Mouse (Mus musculus) neural tube, embryonic 13.5 days (tissue): ENCODE data around the gene Ube2q1. TPM values are rescaled to one million over a fixed set of nuclear protein-coding genes. Genes with fewer than 3 reads are reported as not detected.

ENCODE experiments used
- ATAC-seq: fragments of 200-750 bp; cut with Nextera tagmentation; 2 replicates; pipeline ENCODE4 v1.8.0; 2017; ENCODE audit warnings: low read depth, mild to moderate bottlenecking, moderate TSS enrichment, moderate library complexity
- H3K27ac ChIP-seq: fragments of 300-500 bp; sonication (generic); replicated peaks from 2 replicates; pipeline ENCODE4 v1.5.1; 2015; ENCODE audit warnings: moderate library complexity, mild to moderate bottlenecking, inconsistent platforms
- H3K27me3 ChIP-seq: fragments of 300-500 bp; sonication (generic); 2 replicates; pipeline ENCODE4 v1.6.1; 2015; ENCODE audit warnings: mild to moderate bottlenecking, inconsistent platforms
- H3K36me3 ChIP-seq: fragments of 300-500 bp; sonication (generic); 2 replicates; pipeline ENCODE4 v1.6.1; 2015; ENCODE audit warnings: mild to moderate bottlenecking, inconsistent platforms
- H3K4me1 ChIP-seq: fragments of 300-500 bp; sonication (generic); replicated peaks from 2 replicates; pipeline ENCODE4 v1.6.1; 2015; ENCODE audit warnings: inconsistent platforms
- H3K4me2 ChIP-seq: fragments of 300-500 bp; sonication (generic); 2 replicates; pipeline ENCODE4 v1.6.1; 2015; ENCODE audit warnings: inconsistent platforms, mild to moderate bottlenecking, moderate library complexity
- H3K4me3 ChIP-seq: fragments of 300-500 bp; sonication (generic); 2 replicates; pipeline ENCODE4 v1.5.1; 2015; ENCODE audit warnings: mild to moderate bottlenecking, inconsistent platforms
- H3K9ac ChIP-seq: fragments of 300-500 bp; sonication (generic); 2 replicates; pipeline ENCODE4 v1.6.1; 2015; ENCODE audit warnings: moderate library complexity, mild to moderate bottlenecking, inconsistent platforms
- H3K9me3 ChIP-seq: fragments of 300-500 bp; sonication (generic); 2 replicates; pipeline ENCODE4 v1.6.1; 2016; ENCODE audit warnings: inconsistent platforms
- WGBS: fragments of 180-500 bp; shearing (Covaris S2); methylation state at CpG from one replicate; pipeline ENCODE4 v1.1.7; 2015; 5-methylcytosine and 5-hydroxymethylcytosine counted together
- polyA plus RNA-seq: library from polyadenylated mRNA; unstranded; fragments of >200 nt; fragmentation: Nextera tagmentation; extraction: Ambion mirVana; gene quantifications from 2 replicates; pipeline ENCODE4 v1.2.1, GENCODE M21; 2015

Ube2q1 gene
- polyA plus RNA-seq, 1 experiment from 2014 or later = 15.2 TPM

DNA sequence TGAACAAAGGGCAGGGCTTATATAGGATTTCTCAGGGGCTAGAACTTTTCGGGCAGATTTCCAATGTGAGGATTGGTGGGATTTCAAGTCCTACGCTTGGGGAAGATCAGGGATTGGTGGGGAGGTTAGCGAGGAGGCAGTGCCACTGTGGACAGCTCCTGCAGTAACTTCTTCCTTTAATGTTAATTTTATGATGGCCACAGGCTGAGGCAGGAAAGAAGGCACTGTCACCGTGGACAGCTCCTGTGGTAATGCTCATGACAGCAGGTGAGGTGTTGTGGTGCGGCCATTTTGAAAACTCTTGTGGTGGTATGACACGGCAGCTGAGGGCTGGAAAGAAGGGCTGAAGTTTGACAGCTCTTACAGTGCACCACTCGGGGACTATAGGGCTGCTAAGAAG lies 3.8 kb upstream of the Ube2q1 start:
- H3K4me2 ChIP-seq = no peak overlapping the region
- H3K27me3 ChIP-seq = no peaks in the 10 kb centered on the region; the same call in 1 of the 2 replicates
- no peak overlapping the region for H3K27ac ChIP-seq
- peaks cover 32% of the 10 kb centered on the region for H3K4me1 ChIP-seq
- no peaks in the 10 kb centered on the region for H3K36me3 ChIP-seq
- no peak for ATAC-seq
- 78% methylated on average over 7 of the region's 7 CpGs for WGBS
- H3K9me3 ChIP-seq = no peaks in the 10 kb centered on the region
- H3K9ac ChIP-seq = 0 out of 2 replicates have a peak overlapping the region, but pooled peaks have one; percentile 12
- H3K4me3 ChIP-seq = no peak overlapping the region

DNA sequence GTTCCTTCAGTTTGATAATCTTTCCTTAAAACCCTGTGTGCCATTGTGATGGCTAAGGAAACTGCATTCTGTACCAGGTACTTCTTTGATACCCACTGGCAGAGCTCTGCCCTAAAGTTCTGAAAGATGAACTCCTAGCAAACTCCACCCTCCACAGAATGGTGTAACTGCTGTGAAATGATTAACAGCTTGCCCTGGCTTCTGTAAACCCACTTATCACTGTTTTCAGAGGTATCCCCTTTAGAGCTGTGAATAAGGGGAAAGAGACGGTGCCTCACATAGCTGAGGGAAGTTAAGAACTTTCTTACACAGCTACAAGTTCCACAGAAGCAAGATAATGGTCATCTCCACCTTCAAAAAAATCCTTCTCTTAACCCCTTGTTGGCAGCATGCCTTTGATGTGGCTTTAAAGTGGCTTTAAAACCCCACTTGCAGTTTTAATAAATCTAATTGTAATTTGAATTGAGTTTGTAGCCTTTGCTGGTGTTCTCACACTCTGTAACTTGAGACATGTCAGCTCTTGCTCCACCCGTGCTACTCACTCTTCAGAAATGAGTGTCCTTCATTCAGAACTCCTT lies 2.9 kb upstream of the Ube2q1 start:
- Histone ChIP-seq H3K27me3 (no peaks in the 10 kb centered on the region; the same call in 1 of the 2 replicates), H3K9me3 (no peaks in the 10 kb centered on the region), H3K4me2 (no peak overlapping the region), H3K36me3 (no peaks in the 10 kb centered on the region), H3K9ac (no peak overlapping the region), H3K4me3 (no peak overlapping the region), H3K4me1 (peaks cover 32% of the 10 kb centered on the region), H3K27ac (no peak overlapping the region)
- WGBS = 63% methylated on average over 2 of the region's 2 CpGs
- ATAC-seq = no peak

DNA sequence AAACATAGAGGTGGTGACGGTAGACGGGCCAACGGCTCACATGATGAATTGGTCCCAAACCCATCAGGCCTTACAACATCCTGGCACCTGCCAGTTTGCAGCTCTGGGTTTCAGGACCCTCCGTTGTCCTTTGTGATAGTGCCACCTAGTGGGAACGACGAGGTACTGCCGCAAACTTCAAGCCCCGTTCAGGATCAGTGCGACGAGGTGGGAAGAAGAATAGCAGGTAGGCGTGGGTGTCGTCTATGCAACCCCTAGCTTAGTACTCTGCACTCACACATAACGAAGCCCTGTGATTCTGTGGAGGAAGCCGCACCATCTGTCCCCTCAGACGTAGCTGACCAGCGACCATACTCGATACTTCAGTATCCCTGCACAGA lies 838 bp upstream of the Ube2q1 start:
- no peaks in the 10 kb centered on the region for H3K9me3 ChIP-seq
- H3K36me3 ChIP-seq = peaks cover 17% of the 10 kb centered on the region
- peaks cover 38% of the 10 kb centered on the region for H3K4me1 ChIP-seq
- H3K27ac ChIP-seq = peak overlapping the region; percentile 98
- H3K9ac ChIP-seq = peak overlapping the region; percentile 99
- H3K27me3 ChIP-seq = no peaks in the 10 kb centered on the region
- 1% methylated on average over 17 of the region's 17 CpGs for WGBS
- H3K4me2 ChIP-seq = peak overlapping the region; percentile 89
- H3K4me3 ChIP-seq = peak overlapping the region; percentile 96
- ATAC-seq = peak; percentile 86

DNA sequence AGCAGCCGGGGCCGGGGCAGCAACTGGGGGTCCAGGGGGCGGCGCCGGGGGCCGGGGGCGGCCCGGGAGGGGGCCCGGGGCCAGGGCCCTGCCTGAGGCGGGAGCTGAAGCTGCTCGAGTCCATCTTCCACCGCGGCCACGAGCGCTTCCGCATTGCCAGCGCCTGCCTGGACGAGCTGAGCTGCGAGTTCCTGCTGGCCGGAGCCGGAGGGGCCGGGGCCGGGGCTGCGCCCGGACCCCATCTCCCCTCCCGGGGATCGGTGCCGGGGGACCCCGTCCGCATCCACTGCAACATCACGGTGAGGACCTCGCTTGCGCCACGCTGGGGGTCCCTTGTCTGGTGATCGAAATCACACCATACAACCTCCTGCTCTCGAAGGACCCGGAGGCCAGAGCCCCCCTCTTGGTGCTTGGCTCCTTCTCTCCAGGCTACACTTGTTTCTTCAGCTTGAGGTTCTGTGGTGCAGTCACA lies 360 bp downstream of the Ube2q1 start:
- Histone ChIP-seq H3K27me3 (no peaks in the 10 kb centered on the region), H3K27ac (peak overlapping the region; percentile 98), H3K4me3 (peak overlapping the region; percentile 96), H3K36me3 (peaks cover 29% of the 10 kb centered on the region), H3K9me3 (no peaks in the 10 kb centered on the region), H3K4me2 (peak overlapping the region; percentile 89), H3K4me1 (peaks cover 38% of the 10 kb centered on the region), H3K9ac (peak overlapping the region; percentile 99)
- WGBS = 2% methylated on average over 30 of the region's 37 CpGs
- no peak for ATAC-seq

DNA sequence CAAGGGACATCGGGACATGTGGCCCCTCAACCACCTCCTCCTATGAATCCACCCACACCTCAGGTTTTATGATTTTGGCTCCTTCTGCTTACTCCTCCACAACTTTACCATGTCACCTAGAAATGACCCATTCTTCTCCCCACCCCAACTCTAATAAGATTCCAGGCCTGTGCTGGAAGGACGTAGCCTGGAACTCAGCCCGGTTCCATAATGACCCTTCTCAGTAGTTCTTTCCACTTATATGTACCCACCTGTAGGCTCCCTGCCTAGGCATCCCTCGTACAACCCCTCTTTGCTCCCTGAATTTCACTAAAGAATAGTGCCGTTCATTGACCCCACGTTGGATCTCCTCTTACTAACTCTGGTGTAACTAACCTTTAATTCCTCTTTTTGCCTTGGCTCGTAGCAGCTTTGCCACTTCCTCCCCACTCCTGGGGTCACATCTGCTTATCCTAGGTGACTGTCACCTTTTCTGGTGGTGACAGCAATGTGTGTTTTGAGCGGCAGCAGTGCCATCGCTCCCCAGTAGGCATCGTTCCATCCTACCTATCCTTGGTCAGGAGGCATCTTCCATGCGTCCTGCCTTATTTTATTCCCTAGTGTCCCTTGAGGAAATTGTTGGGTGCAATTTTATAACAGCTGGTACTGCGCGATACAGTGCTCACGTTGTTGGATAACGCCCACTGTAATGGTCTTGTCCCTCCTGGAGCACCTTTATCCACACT lies 982 bp downstream of the Ube2q1 start:
- H3K9me3 ChIP-seq = no peaks in the 10 kb centered on the region
- 51% methylated on average over 15 of the region's 15 CpGs for WGBS
- H3K4me2 ChIP-seq = peak overlapping the region; percentile 89
- ATAC-seq = no peak
- peak overlapping the region; percentile 96 for H3K4me3 ChIP-seq
- peaks cover 38% of the 10 kb centered on the region for H3K4me1 ChIP-seq
- peak overlapping the region; percentile 98; the same call in 1 of the 2 replicates for H3K27ac ChIP-seq
- no peaks in the 10 kb centered on the region for H3K27me3 ChIP-seq
- H3K36me3 ChIP-seq = peaks cover 35% of the 10 kb centered on the region
- peak overlapping the region; percentile 99 for H3K9ac ChIP-seq

DNA sequence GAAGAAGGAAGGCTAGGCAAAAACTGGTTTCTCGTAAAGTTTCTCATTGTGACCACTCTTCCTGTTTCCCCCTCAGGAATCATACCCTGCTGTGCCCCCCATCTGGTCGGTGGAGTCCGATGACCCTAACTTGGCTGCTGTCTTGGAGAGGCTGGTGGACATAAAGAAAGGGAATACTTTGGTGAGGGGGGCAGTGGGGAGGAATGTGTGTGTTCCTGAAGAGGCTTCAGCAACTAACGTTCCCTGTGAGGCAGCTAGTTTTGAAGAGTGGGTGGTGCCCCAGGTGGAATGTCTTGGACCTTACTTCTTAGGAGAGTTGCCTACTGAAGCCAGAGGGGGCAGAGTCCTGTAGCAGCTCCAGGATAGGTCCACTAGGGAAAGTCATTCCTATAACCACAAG lies 2.6 kb downstream of the Ube2q1 start:
- Histone ChIP-seq H3K9me3 (no peaks in the 10 kb centered on the region), H3K36me3 (peaks cover 51% of the 10 kb centered on the region), H3K4me1 (peaks cover 36% of the 10 kb centered on the region), H3K9ac (no peak overlapping the region; the same call in 1 of the 2 replicates), H3K27me3 (no peaks in the 10 kb centered on the region), H3K4me3 (no peak overlapping the region), H3K4me2 (peak overlapping the region; percentile 89; the same call in 1 of the 2 replicates), H3K27ac (no peak overlapping the region)
- ATAC-seq = no peak
- 84% methylated on average over 4 of the region's 4 CpGs for WGBS

DNA sequence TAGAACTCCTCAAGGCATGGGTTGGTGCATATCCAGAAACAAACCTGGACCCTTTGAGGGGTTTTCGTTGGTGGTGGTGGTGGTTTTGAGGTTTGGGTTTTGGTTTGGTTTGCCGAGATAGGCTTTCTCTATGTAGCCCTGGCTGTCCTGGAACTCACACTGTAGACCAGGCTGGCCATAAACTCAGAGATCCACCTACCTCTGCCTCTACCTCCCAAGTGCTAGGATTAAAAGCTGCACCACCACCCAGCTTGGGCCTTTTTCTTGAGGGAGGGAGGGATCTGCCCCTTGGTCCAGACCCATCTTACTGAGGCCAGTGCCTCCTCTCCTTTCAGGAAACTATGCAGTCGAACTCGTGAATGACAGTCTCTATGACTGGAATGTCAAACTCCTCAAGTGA lies 6.7 kb downstream of the Ube2q1 start:
- Histone ChIP-seq H3K27me3 (no peaks in the 10 kb centered on the region), H3K4me1 (peaks cover 17% of the 10 kb centered on the region), H3K27ac (no peak overlapping the region), H3K36me3 (peaks cover 83% of the 10 kb centered on the region), H3K9me3 (no peaks in the 10 kb centered on the region), H3K9ac (no peak overlapping the region), H3K4me3 (no peak overlapping the region), H3K4me2 (no peak overlapping the region)
- WGBS = 83% methylated on average over 4 of the region's 4 CpGs
- no peak for ATAC-seq

DNA sequence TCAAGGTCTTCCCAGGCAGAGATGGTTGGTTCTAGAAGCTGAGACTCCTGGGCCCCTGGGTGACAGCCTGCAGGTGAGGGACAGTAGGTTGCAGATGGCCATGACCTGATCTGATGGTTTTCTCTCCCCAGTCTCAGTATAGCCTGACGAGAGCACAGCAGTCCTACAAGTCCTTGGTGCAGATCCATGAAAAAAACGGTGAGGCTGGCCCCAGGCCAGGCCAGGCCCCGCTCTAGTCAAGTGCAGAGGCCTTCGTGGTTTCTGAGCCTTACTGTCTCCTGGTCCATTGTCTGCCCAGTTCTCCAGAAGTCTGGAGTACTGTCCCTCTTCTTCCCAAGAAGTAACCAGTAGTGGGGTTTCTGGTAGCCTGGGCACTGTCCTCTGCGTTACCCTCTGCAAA lies 8.2 kb downstream of the Ube2q1 start:
- peaks cover 13% of the 10 kb centered on the region for H3K4me1 ChIP-seq
- no peak overlapping the region for H3K27ac ChIP-seq
- H3K9ac ChIP-seq = no peak overlapping the region
- no peak for ATAC-seq
- peaks cover 75% of the 10 kb centered on the region for H3K36me3 ChIP-seq
- WGBS = 90% methylated on average over 5 of the region's 5 CpGs
- no peak overlapping the region for H3K4me3 ChIP-seq
- no peaks in the 10 kb centered on the region for H3K9me3 ChIP-seq
- no peak overlapping the region for H3K4me2 ChIP-seq
- H3K27me3 ChIP-seq = no peaks in the 10 kb centered on the region

DNA sequence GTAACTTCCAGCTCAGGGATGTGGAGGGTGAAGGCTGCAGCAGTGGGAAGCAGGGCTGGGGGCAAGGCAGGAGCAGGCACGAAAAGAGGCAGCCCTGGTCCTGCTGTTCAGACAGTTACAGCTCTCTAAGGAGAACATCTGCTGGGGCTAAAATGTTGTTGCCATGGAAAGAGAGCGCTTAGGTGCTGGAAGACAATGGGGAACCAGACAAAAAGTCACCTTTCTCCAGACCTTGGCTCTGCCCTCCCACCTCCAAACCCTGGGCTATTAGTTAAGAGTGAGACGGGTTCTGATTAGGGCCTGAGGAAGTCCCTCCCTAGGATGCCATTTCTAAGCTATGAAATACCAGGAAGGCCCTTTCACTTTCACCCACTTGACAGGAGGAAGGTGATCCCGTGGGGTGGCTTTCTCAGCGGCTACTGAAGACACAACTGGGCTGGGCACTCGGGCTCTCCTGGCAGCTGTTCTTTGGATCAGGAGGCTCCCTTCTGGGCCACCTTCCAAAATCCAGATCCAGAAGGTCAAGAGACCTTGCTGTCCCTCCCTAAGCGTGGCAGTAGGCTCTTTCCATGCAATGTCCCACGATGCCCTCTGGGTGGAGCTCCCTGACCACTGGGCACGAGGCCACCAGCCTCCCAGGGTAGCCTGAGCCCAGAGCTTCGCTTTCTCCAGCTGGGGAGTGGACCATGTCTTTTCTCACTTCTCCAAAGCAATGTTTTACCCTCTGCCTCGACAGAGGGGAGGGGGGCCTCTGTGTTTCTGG lies 11.8 kb downstream of the Ube2q1 start:
- H3K9me3 ChIP-seq = no peaks in the 10 kb centered on the region
- H3K36me3 ChIP-seq = peaks cover 40% of the 10 kb centered on the region
- H3K27ac ChIP-seq = no peak overlapping the region; the same call in 1 of the 2 replicates
- ATAC-seq = 0 out of 2 replicates have a peak, but pooled peaks have one; percentile 56
- H3K27me3 ChIP-seq = no peaks in the 10 kb centered on the region
- H3K4me1 ChIP-seq = peaks cover 13% of the 10 kb centered on the region
- no peak overlapping the region for H3K4me3 ChIP-seq
- 29% methylated on average over 11 of the region's 11 CpGs for WGBS
- H3K4me2 ChIP-seq = no peak overlapping the region
- H3K9ac ChIP-seq = no peak overlapping the region

DNA sequence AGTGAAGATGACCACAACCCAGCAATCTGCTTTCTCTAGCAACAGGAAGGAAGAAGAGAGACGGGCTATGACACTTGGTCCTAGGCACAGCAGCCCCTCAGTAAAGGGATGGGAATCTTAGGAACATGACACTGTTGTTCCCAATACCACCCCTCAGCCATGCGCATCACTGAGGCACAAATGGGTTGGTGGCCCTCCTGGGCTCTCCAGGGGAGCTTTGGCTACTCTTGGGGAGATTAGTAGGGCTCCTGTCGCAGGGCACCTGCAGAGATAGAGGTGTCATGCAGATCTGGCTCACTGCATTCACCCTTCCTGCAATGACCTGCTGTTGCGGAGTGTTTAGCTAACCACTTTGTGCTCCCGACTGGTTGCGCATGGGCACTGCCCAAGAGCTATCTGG lies 12.9 kb downstream of the Ube2q1 start:
- Histone ChIP-seq H3K4me3 (no peak overlapping the region), H3K36me3 (peaks cover 29% of the 10 kb centered on the region), H3K4me2 (no peak overlapping the region), H3K27ac (no peak overlapping the region), H3K9me3 (no peaks in the 10 kb centered on the region), H3K27me3 (no peaks in the 10 kb centered on the region), H3K4me1 (peaks cover 13% of the 10 kb centered on the region), H3K9ac (no peak overlapping the region)
- no peak for ATAC-seq
- WGBS = 83% methylated on average over 6 of the region's 6 CpGs

DNA sequence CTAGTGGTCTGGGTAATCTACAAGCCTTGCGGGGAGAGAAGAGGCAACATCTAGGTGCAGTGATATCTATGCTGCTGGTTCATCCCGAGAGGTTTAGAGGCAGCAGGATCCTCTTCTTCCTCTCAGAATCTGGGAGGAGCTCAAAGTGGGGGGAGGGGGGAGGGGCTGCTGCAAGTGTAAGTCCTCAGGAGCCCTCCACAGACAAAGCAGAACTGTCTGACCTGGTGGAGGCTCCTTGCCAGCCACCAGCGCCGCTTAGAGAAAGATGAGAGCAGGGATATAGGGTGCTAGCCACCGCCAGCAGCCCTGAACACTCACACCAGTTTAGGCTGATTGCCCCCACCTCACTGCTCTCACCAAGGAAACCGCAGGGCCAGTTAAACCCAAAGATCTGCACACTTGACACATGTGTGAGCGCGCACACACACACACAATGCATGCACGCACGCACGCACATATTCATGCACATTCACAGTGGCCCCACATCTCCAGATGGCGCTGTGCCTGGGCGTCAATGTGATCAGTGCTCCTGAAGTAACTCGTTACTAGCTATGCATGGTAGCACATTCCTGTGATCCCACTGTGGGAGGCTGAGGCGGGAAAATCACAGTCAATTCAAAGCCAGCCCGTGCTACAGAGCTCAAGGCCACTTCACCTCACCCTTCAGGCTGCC lies 15.4 kb downstream of the Ube2q1 start:
- H3K9ac ChIP-seq = no peak overlapping the region
- ATAC-seq = no peak
- no peak overlapping the region for H3K27ac ChIP-seq
- H3K36me3 ChIP-seq = 0 out of 2 replicates have a peak, but pooled peaks cover 4% of the 10 kb centered on the region
- peaks cover 13% of the 10 kb centered on the region for H3K4me1 ChIP-seq
- H3K4me2 ChIP-seq = no peak overlapping the region
- 75% methylated on average over 16 of the region's 16 CpGs for WGBS
- H3K4me3 ChIP-seq = no peak overlapping the region
- H3K27me3 ChIP-seq = no peaks in the 10 kb centered on the region
- H3K9me3 ChIP-seq = no peaks in the 10 kb centered on the region
